Comparison of ENCODE assay signal across 8 mouse cellular contexts in genomic region chr19:48204892-48205761, GRCm38 (mm10). TPM values are rescaled to one million over a fixed set of nuclear protein-coding genes. Genes with fewer than 3 reads are reported as not detected.
DNase-seq lines count a peak whose midpoint lies in the region; ATAC-seq and TF ChIP-seq lines count a peak whose summit lies in the region.

No protein-coding gene starts in this region.

- under 1% methylated on average over 39 of the region's 62 CpGs for WGBS in limb, embryonic 11.5 days

- no peaks in the 10 kb centered on the region for H3K9me3 ChIP-seq in ES-E14 (ENCODE audit: control insufficient read depth, insufficient read depth, low read depth, low read length)
- 0 out of 2 replicates have a peak, but pooled peaks cover 2% of the 10 kb centered on the region for H3K9me3 ChIP-seq in limb, embryonic 11.5 days (ENCODE audit: control insufficient read depth, low read length)

- peak; percentile 28 to 48 for DNase-seq in cerebellum, postnatal 25 days
- DNase-seq in cerebellum, adult 18-20 months = no peak
- DNase-seq in ES-E14 (ENCODE audit: low read depth, low spot score) = no peak
- peak; percentile 17 to 46 for DNase-seq in frontal cortex, postnatal 25 days (ENCODE audit: low spot score in 2 of 2)
- DNase-seq in limb, embryonic 11.5 days (ENCODE audit: low spot score) = peak; percentile 58
- DNase-seq in right cerebral cortex, adult 18-20 months = peak; percentile 54
- no peak for DNase-seq in urinary bladder, adult 18-20 months (ENCODE audit: low spot score in 2 of 2)
- no peak for DNase-seq in thymus, postnatal 0 days (ENCODE audit: low spot score)

- H3K4me1 ChIP-seq in ES-E14 (ENCODE audit: control insufficient read depth in 2 of 2, insufficient read depth in 2 of 2, low read length in 2 of 2, poor library complexity in 1 of 2) = peaks cover 2 to 6% of the 10 kb centered on the region in 2 experiments; a peak in 1 of 4 replicates
- peaks cover 17% of the 10 kb centered on the region for H3K4me1 ChIP-seq in limb, embryonic 11.5 days (ENCODE audit: control insufficient read depth, insufficient read depth, low read length)

- H3K27ac ChIP-seq in ES-E14 (ENCODE audit: insufficient read depth, low read depth, low read length, poor library complexity, severe bottlenecking) = no peak overlapping the region
- no peak overlapping the region for H3K27ac ChIP-seq in limb, embryonic 11.5 days (replicated peaks; ENCODE audit: low read depth, low read length)

- peak overlapping the region; percentile 98 for H3K4me2 ChIP-seq in limb, embryonic 11.5 days (ENCODE audit: low read depth, severe bottlenecking)

- in situ Hi-C loops in ES-E14 (cut with MboI; ENCODE audit: low sequenced_read_pairs in 2 of 2, unreplicated experiment in 2 of 2) = no loop called here

- ATAC-seq in limb, embryonic 11.5 days (ENCODE audit: insufficient number of reproducible peaks, low FRiP score, low TSS enrichment, low read depth) = no peak

- H3K36me3 ChIP-seq in ES-E14 (ENCODE audit: control insufficient read depth, insufficient read depth, low read length, poor library complexity, severe bottlenecking) = no peaks in the 10 kb centered on the region
- H3K36me3 ChIP-seq in limb, embryonic 11.5 days (ENCODE audit: control insufficient read depth, insufficient read depth, low read length) = no peaks in the 10 kb centered on the region

- H3K9ac ChIP-seq in ES-E14 (ENCODE audit: insufficient read depth, low read depth, low read length, poor library complexity, severe bottlenecking) = no peak overlapping the region
- H3K9ac ChIP-seq in limb, embryonic 11.5 days (ENCODE audit: low read length) = 0 out of 2 replicates have a peak overlapping the region, but pooled peaks have one; percentile 4

- peak overlapping the region; percentile 60 to 66 for H3K4me3 ChIP-seq in ES-E14 (ENCODE audit: insufficient read depth in 1 of 2, low read depth in 1 of 2, low read length in 2 of 2, poor library complexity in 1 of 2, severe bottlenecking in 1 of 2)
- H3K4me3 ChIP-seq in limb, embryonic 11.5 days (ENCODE audit: low read depth, low read length) = peak overlapping the region; percentile 53

- H3K27me3 ChIP-seq in limb, embryonic 11.5 days (ENCODE audit: control insufficient read depth, insufficient read depth, low read length) = peaks cover 40% of the 10 kb centered on the region

TF ChIP-seq in ES-E14, 5 proteins besides CTCF, POLR2A, EP300 and RAD21:
- TF ChIP-seq ZNF384 (IDR thresholded peaks at IDR 0.05; ENCODE audit: low read depth, low read length) (no peak), HCFC1 (IDR thresholded peaks at IDR 0.05; ENCODE audit: borderline replicate concordance, insufficient read depth, low read length) (no peak), MAFK (IDR thresholded peaks at IDR 0.05; ENCODE audit: insufficient read depth, low read depth, low read length) (no peak), CHD2 (IDR thresholded peaks at IDR 0.05; ENCODE audit: low read depth, low read length) (no peak), ZC3H11A (IDR thresholded peaks at IDR 0.05; ENCODE audit: borderline replicate concordance, low read depth, low read length) (no peak)

RNA-seq across cellular contexts. Expression of gene Sorcs3, which starts 0.7 kb away (rescaled TPM):
- 0.05 TPM in 1 of 2 replicates, not detected in the other for total RNA-seq in ES-E14 (2012; rRNA removed)
- 0.28 and 0.31 TPM in 2 replicates for polyA plus RNA-seq in limb, embryonic 11.5 days (2014; fragmentation: Nextera tagmentation; extraction: Ambion mirVana)
- 0.13 and 0.18 TPM in 2 replicates for polyA plus RNA-seq in thymus, postnatal 0 days (2015; fragmentation: Nextera tagmentation; extraction: Ambion mirVana)

Comparison
In these comparisons a context has a peak if more than half of its experiments do, and no peak if none do; other contexts are left out.
1. DNase-seq: peak in cerebellum, postnatal 25 days (2 of 2), frontal cortex, postnatal 25 days (2 of 2), limb, embryonic 11.5 days (single experiment) and right cerebral cortex, adult 18-20 months (single experiment); none in cerebellum, adult 18-20 months (0 of 2), ES-E14 (single experiment), urinary bladder, adult 18-20 months (0 of 2) and thymus, postnatal 0 days (single experiment).